Mouse (Mus musculus) forebrain, embryonic 14.5 days (tissue): ENCODE data around the gene Morc4. TPM values are rescaled to one million over a fixed set of nuclear protein-coding genes. Genes with fewer than 3 reads are reported as not detected.

Experiments used
- ATAC-seq: fragments of 200-750 bp; cut with Nextera tagmentation; 2 replicates; pipeline ENCODE4 v1.8.0; 2017; ENCODE audit warnings: mild to moderate bottlenecking, moderate library complexity
- DNase-seq: peaks from one replicate; pipeline ENCODE4 v3.0.0-alpha.2; 2015; ENCODE audit warnings: low spot score
- H3K27ac ChIP-seq: fragments of 300-500 bp; sonication (generic); 2 replicates; pipeline ENCODE4 v1.5.1; 2014; ENCODE audit warnings: low read depth, mild to moderate bottlenecking, control low read depth, low read length, moderate library complexity
- H3K27me3 ChIP-seq: fragments of 300-500 bp; sonication (generic); replicated peaks from 2 replicates; pipeline ENCODE4 v1.6.1; 2014; ENCODE audit warnings: low read length, control low read depth, mixed read lengths; ENCODE audit not compliant: control insufficient read depth, insufficient read depth
- H3K36me3 ChIP-seq: fragments of 300-500 bp; sonication (generic); 2 replicates; pipeline ENCODE4 v1.6.1; 2014; ENCODE audit warnings: low read length, control low read depth; ENCODE audit not compliant: control insufficient read depth, insufficient read depth
- H3K4me1 ChIP-seq: fragments of 300-500 bp; sonication (generic); 2 replicates; pipeline ENCODE4 v1.6.1; 2014; ENCODE audit warnings: antibody characterized with exemption, low read length, control low read depth; ENCODE audit not compliant: control insufficient read depth, insufficient read depth
- H3K4me2 ChIP-seq: fragments of 300-500 bp; sonication (generic); 2 replicates; pipeline ENCODE4 v1.6.1; 2014; ENCODE audit warnings: mild to moderate bottlenecking, control low read depth, low read length
- H3K4me3 ChIP-seq: fragments of 300-500 bp; sonication (generic); 2 replicates; pipeline ENCODE4 v1.5.1; 2014; ENCODE audit warnings: low read depth, low read length, control low read depth
- H3K9ac ChIP-seq: fragments of 300-500 bp; sonication (generic); 2 replicates; pipeline ENCODE4 v1.6.1; 2014; ENCODE audit warnings: mild to moderate bottlenecking, low read length, control low read depth, moderate library complexity
- H3K9me3 ChIP-seq: fragments of 300-500 bp; sonication (generic); replicated peaks from 2 replicates; pipeline ENCODE4 v1.6.1; 2016; ENCODE audit warnings: low read length, control low read depth, mixed read lengths; ENCODE audit not compliant: control insufficient read depth
- WGBS: fragments of 180-500 bp; shearing (Covaris S2); extraction: QIAGEN DNeasy Blood & Tissue Kit; methylation state at CpG from one replicate; pipeline ENCODE4 v1.1.7; 2014; 5-methylcytosine and 5-hydroxymethylcytosine counted together
- polyA plus RNA-seq: library from polyadenylated mRNA; unstranded; fragments of >200 nt; fragmentation: Nextera tagmentation; extraction: Ambion mirVana; gene quantifications from 2 replicates; pipeline ENCODE4 v1.2.1, GENCODE M21; 2014

Gene Morc4
- polyA plus RNA-seq: 2.0 and 3.1 TPM in 2 replicates

GRCm38 (mm10) chrX:139870938-139871791 lies at the start of gene Morc4:
Gene Morc4, minus strand, starts transcription at chrX:139871677.
- peak within 1 kb of the TSS; percentile 66 for H3K4me2 ChIP-seq
- no peak within 1 kb of the TSS for H3K27ac ChIP-seq
- peak; percentile 74 for DNase-seq
- no peaks in the 10 kb centered on the region for H3K36me3 ChIP-seq
- peak within 1 kb of the TSS; percentile 57 for H3K9ac ChIP-seq
- peak; percentile 95 for ATAC-seq
- H3K4me3 ChIP-seq: peak within 1 kb of the TSS; percentile 46
- WGBS: 43% methylated on average over 76 of the region's 87 CpGs
- no peaks in the 10 kb centered on the region for H3K9me3 ChIP-seq
- no peaks in the 10 kb centered on the region for H3K27me3 ChIP-seq
- H3K4me1 ChIP-seq: no peaks in the 10 kb centered on the region

DNA sequence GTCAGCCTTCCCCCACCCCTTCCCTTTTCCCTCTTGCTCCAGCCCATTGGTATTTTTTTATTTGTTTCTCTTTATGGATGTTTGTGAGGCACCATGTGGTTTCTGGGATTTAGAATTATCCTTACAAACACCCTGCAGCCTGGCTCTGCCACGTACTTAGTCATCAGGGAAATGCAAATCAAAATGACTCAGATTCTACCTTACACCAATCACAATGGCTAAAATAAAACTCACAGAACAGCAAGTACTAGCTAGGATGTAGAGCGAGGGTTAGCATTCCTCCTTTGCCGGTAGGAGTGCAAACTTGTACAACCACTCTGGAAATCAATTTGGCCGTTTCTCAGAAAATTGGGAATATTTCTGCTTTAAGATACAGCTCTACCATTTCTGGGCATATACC lies 49.1 kb upstream of the Morc4 start:
- H3K27ac ChIP-seq: no peak overlapping the region
- no peak overlapping the region for H3K4me2 ChIP-seq
- H3K4me1 ChIP-seq: no peaks in the 10 kb centered on the region
- no peaks in the 10 kb centered on the region for H3K27me3 ChIP-seq
- ATAC-seq (no peak), DNase-seq (no peak)
- no peaks in the 10 kb centered on the region for H3K9me3 ChIP-seq
- WGBS: 87% methylated on average over 4 of the region's 4 CpGs
- H3K36me3 ChIP-seq: no peaks in the 10 kb centered on the region
- H3K9ac ChIP-seq: no peak overlapping the region
- H3K4me3 ChIP-seq: no peak overlapping the region

GRCm38 (mm10) chrX:139891387-139891786 lies 19.9 kb upstream of the Morc4 start:
- Histone ChIP-seq H3K27me3 (no peaks in the 10 kb centered on the region), H3K27ac (no peak overlapping the region), H3K4me1 (no peaks in the 10 kb centered on the region), H3K4me2 (no peak overlapping the region), H3K4me3 (no peak overlapping the region), H3K9ac (no peak overlapping the region), H3K9me3 (no peaks in the 10 kb centered on the region), H3K36me3 (no peaks in the 10 kb centered on the region)
- DNase-seq (no peak), ATAC-seq (no peak)
- 65% methylated on average over 1 of the region's 1 CpGs for WGBS

GRCm38 (mm10) chrX:139883221-139883620 lies 11.7 kb upstream of the Morc4 start:
- Histone ChIP-seq H3K9ac (no peak overlapping the region), H3K4me1 (no peaks in the 10 kb centered on the region), H3K4me2 (no peak overlapping the region), H3K9me3 (no peaks in the 10 kb centered on the region), H3K4me3 (no peak overlapping the region), H3K36me3 (no peaks in the 10 kb centered on the region), H3K27me3 (no peaks in the 10 kb centered on the region), H3K27ac (no peak overlapping the region)
- ATAC-seq (no peak), DNase-seq (no peak)

- DNase-seq (peak; percentile 15), ATAC-seq (0 out of 2 replicates have a peak, but pooled peaks have one; percentile 12)
These were observed 6.5 kb upstream of the Morc4 start for GRCm38 (mm10) chrX:139877936-139878335.

DNA sequence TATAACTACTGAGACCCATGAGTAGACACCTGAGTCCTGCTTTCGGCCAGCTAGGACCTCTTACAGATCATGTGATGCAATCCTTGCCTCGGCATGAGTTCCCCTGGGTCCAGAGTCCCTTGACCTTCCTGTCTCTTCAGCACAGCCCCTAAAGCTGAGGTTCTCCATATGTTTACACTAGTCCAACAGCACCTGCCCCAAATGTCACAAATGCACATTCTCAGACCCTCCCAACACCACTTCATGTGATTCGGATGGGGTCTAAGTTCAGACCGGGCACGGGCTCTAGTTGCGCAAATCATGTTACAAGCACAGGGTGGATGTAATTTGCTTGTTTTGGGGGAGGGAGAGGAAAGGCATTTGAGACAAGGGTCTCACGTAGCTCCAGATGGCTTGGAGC lies 5.6 kb upstream of the Morc4 start:
- Histone ChIP-seq H3K9me3 (no peaks in the 10 kb centered on the region), H3K27ac (no peak overlapping the region), H3K4me2 (no peak overlapping the region), H3K4me1 (peaks cover 3% of the 10 kb centered on the region; the same call in 1 of the 2 replicates), H3K27me3 (no peaks in the 10 kb centered on the region), H3K36me3 (no peaks in the 10 kb centered on the region), H3K9ac (no peak overlapping the region), H3K4me3 (no peak overlapping the region)
- DNase-seq (no peak), ATAC-seq (no peak)
- WGBS: 86% methylated on average over 7 of the region's 7 CpGs

More at GRCm38 (mm10) chrX:139877936-139878335, 6.5 kb upstream of the Morc4 start:
- Histone ChIP-seq H3K27ac (no peak overlapping the region), H3K4me1 (peaks cover 3% of the 10 kb centered on the region; the same call in 1 of the 2 replicates), H3K9me3 (no peaks in the 10 kb centered on the region), H3K9ac (no peak overlapping the region), H3K36me3 (no peaks in the 10 kb centered on the region), H3K27me3 (no peaks in the 10 kb centered on the region), H3K4me2 (no peak overlapping the region), H3K4me3 (no peak overlapping the region)
- WGBS: 31% methylated on average over 3 of the region's 3 CpGs

DNA sequence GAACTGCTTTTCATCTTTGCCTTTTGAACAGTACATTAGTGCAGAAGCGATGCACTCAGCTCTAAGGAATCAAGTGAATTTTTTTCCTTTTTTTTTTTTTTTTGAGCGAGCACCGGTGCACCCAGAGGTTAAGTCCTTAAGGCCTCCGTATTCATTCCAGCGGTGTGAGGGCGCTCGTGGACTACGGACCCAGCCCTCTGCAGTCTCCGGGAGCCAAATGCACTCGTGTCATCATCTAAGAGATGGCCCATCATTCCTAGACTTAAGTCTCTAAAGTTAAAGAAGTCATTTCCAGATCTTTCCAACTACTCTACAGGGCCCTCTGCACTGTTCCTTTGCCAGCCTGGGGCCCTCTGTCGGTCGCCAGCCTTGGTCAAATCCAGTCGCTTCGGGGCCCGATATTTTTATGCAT lies 1.2 kb downstream of the Morc4 start:
- Histone ChIP-seq H3K9me3 (no peaks in the 10 kb centered on the region), H3K4me3 (peak overlapping the region; percentile 46), H3K27me3 (no peaks in the 10 kb centered on the region), H3K4me2 (peak overlapping the region; percentile 66), H3K9ac (no peak overlapping the region), H3K27ac (no peak overlapping the region), H3K4me1 (no peaks in the 10 kb centered on the region), H3K36me3 (no peaks in the 10 kb centered on the region)
- 28% methylated on average over 15 of the region's 15 CpGs for WGBS
- DNase-seq: peak; percentile 24
- peak; percentile 25 for ATAC-seq

GRCm38 (mm10) chrX:139859402-139859801 lies 12.1 kb downstream of the Morc4 start:
- H3K27me3 ChIP-seq: no peaks in the 10 kb centered on the region
- WGBS: 79% methylated on average over 5 of the region's 5 CpGs
- no peak overlapping the region for H3K4me2 ChIP-seq
- no peak overlapping the region for H3K9ac ChIP-seq
- no peak for DNase-seq
- no peak overlapping the region for H3K27ac ChIP-seq
- no peak for ATAC-seq
- H3K36me3 ChIP-seq: no peaks in the 10 kb centered on the region
- H3K9me3 ChIP-seq: no peaks in the 10 kb centered on the region
- H3K4me3 ChIP-seq: no peak overlapping the region
- H3K4me1 ChIP-seq: no peaks in the 10 kb centered on the region

- Histone ChIP-seq H3K4me2 (no peak overlapping the region), H3K4me3 (no peak overlapping the region), H3K4me1 (no peaks in the 10 kb centered on the region), H3K27me3 (no peaks in the 10 kb centered on the region), H3K9me3 (no peaks in the 10 kb centered on the region), H3K9ac (no peak overlapping the region), H3K27ac (no peak overlapping the region), H3K36me3 (no peaks in the 10 kb centered on the region)
- 91% methylated on average over 4 of the region's 4 CpGs for WGBS
- ATAC-seq: no peak
- DNase-seq: no peak
These were observed 16.7 kb downstream of the Morc4 start for GRCm38 (mm10) chrX:139854795-139855194.
